Mouse (Mus musculus): ENCODE data around the gene Mllt11.

Gene Mllt11

DNA sequence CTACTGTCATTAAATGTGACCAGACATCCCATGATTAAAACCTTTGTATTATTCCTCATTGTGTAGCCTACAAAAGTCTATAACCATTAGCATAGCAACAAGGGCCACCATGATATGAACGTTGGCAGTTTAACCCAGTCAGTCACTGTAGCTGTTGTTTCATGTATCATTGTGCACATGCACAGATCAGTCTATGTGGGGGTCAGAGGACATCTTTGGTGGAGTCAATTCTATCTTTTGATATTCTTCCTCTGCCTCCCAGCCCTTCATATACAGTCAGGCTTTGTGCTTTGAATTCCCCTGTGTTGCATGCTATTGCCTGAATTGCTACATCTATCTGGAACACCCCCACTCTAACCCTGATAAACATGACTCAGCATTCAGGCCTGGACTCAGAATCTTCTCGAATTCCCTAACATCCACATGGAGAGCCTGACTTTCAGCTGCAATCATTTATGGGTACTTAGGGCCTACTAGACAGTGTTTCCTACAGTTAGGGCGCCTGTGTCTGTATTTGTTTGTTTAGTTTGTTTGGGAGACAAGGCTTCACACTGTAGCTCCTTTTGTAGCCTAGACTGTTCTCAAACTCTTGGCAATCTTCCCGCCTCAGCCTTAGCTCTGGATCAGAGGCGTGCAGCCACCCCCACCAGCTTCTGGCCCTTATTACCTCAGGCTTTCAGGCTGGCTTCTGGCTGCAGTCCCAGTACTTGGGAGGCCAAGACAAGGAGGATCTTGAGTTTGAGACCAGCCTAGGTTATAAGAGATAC is 14.7 kb upstream of the Mllt11 start:
- DNase-seq (ENCODE audit: low read depth, low spot score), result no peak

DNA sequence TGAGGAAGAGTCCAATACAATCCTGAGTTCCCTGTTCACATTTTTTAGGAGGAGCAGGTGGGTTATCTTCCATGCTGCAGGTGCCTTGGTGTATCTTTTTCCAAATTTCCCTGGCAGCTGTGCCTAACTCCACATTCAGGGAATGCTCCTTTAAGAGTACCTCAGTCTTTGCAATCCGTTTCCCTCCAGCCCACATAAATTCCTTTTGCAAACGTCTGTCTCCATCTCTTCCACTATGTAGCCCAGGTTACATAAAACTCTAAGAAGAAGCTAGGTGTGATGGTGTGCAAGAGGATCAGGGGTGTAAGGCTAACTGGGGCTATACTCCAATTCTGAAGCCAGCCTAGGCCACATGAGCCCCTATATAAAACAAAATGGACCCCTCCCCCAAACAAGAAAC is 11.1 kb upstream of the Mllt11 start:
- DNase-seq (ENCODE audit: low read depth, low spot score), result no peak

DNA sequence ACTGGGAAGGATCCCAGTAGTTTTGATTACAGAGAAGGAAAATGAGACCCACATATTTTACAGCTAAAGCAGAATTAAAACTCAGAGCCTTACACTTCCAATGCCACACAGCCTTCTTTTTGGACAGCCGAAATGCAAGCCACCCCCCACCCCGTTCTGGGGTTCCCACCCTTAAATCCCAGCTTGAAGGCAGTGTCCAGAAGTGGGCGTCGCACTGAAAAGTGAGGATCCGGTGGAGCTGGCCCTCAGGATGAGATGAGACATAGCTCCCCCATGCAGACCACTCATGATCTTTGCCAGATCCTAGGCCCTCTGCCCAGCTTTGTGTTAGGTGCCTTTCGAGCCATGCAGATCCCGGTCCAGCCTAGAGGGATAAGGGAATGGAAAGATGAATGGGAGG is 9.5 kb upstream of the Mllt11 start, which contains the start of gene Gm128:
Gene Gm128, minus strand, starts transcription at position 101 of the 400 bp plus-strand sequence.
- no peak for DNase-seq (ENCODE audit: low read depth, low spot score)

DNA sequence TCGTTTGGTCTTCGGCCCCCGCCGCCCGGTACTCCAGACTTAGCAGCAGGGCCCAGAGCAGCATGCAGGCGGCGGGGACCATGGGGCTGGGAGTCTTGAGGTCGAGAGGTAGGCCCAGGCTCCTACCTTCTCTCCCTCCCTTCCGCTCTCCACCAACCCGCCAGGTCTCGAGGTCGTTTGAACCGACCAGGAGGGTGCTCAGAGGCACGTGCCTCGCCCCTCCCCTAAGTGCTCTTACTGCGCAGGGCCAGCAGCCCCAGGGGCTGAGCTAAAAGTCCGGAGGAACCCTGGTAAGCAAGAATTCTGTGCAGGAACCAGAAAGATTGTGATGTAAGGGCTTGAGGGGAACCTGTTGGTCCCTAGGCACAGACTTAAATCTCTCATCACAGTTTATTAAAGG is 8.9 kb upstream of the Mllt11 start:
- no peak for DNase-seq (ENCODE audit: low read depth, low spot score)

DNA sequence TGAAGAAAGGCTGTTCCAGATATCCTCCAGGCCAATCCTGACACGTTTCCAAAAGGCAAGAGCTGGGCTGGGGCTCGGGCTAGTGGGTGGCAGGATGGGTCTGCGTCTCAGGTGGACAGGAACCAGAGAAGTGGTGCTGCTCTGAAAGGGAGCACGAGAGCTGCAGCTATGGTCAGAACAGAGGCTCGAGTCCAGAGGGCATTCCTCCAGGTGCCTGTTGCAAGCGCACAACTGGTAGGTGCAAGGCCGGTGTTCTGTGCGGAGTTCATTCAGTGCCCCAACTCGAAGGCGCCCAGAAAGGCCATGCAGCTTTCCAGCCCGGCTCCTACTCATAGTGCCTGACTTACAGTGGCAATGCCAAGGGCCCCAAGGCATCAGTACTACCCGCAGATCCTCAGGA is 8.0 kb upstream of the Mllt11 start:
- DNase-seq (ENCODE audit: low read depth, low spot score), result no peak

DNA sequence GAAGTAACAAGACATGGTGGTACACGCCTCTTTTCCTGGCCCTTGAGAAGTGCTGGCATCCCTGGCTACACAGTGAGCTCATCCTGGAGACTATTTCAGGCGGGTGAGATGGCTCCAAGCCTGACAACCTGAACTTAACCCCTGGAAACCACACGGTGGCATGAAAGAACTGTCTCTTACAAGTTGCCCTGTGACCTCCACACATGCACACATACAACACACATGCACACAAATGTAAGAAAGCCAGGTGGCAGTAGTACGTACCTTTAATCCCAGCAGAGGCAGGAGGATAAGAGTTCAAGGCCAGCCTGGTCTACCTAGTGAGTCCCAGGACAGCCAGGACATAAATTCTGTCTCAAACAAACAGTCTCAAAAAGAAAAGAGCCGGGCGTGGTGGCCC is 7.1 kb upstream of the Mllt11 start:
- no peak for DNase-seq (ENCODE audit: low read depth, low spot score)

DNA sequence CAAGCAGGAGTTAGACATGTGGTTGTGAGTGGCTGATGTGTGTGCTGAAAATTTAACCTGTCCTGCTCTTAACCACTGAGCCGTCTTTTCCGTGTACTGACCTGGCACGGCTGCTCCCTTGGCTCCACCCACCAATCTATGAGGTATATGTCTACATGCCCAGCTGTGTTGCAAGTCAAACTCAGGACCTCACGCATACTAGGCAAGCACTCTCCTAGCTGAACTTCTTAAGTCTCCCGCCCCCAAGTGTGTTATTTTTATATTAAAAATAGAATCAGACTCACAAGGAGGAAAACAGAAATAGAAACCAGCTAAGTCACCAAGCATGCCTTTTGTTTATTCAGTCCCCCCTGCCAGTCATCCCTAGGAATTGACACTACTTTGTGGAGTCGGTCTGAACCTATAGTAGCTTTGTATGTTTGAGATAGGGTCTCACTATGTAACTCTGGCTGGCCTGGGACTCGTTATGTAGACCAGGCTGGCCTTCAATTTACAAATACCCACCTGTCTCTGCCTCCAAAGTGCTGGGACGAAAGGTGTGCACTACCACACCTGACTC is 5.6 kb upstream of the Mllt11 start:
- DNase-seq (ENCODE audit: low read depth, low spot score), result no peak

DNA sequence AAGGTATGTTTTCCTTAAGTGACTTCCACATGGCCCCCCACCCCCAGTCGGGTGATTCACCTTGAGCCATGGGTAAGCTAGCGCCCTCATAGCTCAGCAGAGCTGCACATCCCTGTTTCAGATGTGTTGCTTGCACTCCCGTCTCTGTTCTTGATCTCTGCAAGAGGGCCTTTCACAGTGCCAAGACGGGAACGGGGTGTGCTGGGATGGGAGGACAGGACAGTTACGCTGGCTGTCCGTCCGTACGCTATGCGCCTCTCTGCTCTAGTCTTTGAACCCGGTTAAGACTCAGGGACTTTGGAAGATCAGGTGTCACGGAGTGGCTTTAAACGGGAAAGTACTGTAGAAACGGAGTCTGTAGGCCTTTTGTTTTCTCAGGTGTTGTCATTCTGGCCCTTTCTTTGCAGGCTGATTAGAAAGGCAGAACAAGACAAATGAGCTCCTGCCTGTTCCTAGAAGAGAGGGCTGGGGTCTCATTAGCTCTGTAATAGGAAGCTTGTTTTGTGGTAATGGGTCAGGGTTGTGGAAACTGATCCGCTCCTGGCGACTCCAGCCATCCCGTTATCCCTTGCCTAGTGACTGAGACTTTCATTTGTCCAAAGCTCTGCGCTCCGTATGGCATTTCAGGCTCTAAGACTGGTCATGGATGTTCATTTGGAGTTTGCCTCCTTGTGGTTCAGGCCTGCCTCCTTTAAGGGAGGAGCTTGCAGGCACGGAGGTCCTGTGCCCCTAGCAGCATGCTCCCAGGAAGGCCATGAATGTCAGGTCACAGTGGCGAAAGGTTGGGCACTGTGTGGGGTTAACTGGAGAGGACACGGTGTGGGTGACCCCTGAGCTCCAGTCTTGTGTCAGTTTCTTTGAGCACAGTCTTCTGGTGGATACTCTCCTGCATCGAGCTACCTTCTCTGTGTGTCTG is 3.7 kb upstream of the Mllt11 start:
- DNase-seq (ENCODE audit: low read depth, low spot score), result no peak

DNA sequence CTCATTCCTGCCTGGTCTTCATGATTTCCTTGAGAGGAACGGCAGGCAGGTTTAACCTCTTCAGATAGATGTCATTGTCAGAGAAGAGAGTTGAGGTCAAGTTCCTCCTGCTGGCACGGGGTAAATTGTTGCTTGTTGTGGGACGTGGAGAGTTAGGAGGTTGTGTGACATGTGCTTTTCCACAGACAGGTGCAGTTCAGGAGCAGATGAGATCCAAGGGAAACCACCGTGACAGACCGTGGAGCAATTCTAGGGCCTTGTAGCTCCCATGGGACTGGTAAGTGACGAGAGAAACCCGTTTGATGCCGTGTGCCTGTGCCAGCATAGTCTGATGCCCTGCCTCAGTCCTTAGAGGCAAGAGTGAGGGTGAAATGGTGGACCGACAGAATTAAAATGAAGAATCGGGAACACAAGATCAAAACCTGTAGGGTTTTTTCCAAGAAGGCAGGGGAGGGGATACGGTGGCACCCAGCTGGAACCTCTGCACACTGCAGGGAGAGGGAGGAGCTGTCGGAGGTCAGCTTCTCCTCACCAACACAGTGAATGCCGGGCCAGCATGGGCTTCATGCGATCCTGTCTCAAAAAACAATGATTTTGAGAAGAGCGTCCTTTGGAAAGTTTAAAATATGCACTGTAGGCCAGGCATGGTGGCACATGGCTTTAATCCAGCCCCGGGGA is 1.5 kb upstream of the Mllt11 start:
- DNase-seq (ENCODE audit: low read depth, low spot score), result no peak

DNA sequence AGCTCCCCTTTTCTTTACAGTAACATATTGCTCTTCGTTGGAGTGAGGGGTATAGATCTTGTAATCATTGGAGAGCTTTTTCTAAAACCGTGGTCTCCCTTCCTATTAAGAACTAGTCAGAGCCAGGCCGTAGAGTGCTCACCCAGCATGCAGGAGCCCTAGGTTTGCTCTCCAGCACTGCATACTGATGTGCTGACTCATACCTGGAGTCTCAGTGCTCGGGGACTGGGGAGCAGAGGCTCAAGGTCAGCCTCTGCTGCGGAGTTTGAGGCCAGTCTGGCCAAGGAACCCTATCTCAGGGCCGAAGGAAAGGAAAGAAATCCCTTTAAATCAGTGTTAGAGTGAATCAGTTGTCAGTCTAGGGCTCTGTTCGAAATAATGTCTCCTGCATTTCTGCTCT is 800 bp upstream of the Mllt11 start:
- no peak for DNase-seq (ENCODE audit: low read depth, low spot score)

DNA sequence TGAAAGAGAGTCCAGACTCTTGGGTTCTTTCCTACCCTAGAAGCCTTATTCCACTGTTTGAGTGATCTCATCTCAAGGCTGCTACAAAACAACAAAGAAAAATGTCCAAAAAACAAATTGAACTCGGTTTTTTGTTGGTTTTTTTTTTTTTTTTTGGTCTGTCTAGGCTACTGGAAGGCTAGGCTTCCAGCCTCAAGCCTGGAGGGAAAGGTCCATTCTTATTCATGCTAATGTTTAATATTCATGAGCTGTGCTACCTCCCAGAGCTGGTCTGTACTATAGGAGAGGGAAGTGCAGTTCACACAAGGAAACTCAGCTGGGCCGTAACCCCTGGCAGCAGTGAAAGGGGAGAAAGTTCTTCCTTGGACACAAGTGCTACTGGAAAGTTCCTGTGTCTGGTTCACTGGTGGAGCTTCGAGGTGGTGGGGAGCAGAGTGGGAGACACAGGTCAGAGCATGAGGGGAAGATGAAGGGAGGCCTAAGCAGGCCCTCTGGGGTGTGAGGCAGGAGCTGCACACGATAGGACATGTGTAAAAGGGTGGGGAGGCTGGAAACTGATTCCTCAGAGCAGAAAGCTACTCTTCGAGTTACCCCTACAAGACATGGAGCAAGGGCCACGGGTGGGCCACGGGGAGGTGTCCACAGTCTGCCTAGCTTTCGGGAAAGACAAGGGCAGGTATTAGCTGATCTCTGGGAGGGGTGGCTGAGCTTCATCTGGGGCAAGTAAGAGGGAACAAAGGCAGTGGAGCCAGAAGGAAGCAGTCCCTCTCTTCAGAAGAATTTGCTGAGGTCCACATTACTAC is 1.3 kb downstream of the Mllt11 start:
- peak; percentile 8 for DNase-seq (ENCODE audit: low read depth, low spot score)

DNA sequence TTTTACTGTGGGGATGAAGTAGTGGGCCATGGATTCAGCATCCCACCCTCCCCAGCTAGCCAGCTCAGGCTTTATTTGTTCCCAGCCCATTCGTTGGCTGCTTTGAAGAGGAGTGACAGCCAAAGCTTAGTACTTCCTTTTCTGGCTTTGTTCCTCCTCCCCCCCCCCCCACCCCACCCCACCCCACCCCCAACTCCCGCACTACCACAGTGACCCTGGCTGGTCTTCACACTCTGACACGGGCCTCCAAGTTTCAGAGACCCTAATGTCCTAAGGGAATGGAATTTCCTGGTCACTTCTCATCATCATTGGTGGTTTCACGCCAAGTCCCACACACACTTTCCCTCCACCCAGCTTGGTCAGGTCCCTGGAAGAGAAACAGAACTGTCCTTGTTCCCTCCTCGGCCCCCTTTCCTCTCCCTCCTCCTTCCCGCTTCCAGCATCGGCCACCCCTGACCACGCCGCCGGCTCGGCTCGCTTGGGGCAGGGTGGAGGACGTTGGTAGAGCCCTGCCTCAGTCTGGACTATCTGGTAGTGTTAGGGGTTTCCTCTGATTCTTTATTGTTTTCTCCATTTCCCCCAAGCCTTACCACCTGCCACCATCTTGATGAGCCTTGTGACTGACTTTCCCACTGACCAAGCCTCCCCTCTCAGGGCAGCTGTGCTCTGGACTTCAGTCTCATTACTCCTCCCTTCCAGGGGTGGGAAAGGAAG is 2.0 kb downstream of the Mllt11 start:
- DNase-seq (ENCODE audit: low read depth, low spot score), result peak; percentile 20

DNA sequence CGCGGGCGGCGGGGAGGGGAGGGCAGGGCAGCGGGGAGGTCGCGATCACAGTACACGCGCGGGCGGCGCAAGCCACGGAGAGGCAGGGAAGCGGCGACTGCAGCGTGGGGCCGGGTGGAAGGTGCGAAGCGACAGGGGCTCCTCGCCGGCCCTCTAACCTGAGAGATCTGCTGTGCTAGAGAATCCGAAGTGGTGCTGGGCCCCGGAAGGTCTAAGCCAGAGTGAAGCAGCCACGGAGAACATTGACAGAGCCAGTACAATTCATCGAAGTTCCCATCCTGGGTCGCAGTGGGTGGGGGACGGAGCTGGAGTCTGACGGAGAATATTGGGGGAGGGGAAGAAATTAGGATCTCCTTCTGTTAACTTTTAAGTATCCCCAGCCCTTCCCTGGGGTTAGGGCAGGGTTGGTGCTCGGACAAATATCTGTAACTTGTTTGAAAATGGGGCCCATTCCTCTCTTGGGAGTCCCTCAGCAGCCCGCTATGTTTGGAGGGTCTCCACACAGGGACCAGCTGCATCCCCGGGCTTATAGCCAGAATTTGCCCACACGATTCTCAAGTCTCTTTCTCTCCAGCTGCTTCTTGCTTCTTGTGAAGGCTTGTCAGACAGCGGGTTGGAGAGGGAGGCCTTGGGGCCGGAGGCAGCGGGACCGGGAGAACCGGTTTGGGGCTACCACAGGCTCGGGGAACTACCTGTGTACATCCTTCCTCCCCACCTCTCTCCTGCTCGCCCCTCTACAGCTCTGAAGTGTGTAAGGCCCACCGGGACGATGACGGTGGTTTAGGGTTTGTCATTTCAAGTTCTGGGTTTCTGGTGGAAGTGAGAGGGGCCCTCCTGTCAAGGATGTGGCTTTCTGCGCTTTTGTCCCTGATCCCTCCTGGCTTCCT is 2.8 kb downstream of the Mllt11 start:
- DNase-seq (ENCODE audit: low read depth, low spot score), result peak; percentile 37

DNA sequence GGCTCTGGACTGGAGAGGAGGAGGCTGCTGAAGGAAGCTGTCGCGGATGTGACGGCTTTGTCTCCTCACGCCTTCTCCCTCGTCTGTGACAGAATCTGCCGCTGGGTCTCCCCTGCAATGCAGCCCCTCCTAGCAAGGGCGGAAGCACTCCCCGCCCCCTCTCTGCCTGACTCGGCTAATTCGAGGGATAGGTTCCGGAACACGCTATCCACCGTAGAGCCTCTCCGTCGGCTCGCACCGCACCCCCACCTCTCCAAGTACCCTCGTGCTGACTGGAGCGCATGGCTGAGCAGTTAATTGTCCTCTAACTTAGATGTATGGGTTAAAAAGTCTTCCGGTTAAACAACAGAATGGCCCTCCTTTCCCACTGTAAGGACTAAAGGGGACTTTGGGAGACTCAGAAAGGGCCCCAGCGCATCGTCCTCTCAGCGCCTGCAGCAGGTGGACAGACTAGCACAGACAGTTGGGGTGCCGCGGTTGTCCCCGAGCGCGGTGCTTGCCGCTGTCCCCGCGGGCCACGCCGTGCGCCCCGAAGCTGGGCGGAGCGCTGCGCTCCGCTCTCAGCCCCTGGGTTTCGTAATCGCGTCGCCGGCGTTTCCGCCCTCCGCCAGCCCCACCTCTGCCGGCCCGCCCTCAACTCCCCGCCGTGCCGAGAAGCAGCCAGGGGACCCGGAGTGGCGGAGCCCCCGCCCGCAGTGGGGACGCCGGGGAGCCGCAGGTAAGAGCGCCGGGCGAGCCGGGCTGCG is 3.6 kb downstream of the Mllt11 start, which contains the start of gene Cdc42se1:
Gene Cdc42se1, plus strand, starts transcription at position 585 of the 746 bp plus-strand sequence.
- peak; percentile 91 for DNase-seq (ENCODE audit: low read depth, low spot score)

DNA sequence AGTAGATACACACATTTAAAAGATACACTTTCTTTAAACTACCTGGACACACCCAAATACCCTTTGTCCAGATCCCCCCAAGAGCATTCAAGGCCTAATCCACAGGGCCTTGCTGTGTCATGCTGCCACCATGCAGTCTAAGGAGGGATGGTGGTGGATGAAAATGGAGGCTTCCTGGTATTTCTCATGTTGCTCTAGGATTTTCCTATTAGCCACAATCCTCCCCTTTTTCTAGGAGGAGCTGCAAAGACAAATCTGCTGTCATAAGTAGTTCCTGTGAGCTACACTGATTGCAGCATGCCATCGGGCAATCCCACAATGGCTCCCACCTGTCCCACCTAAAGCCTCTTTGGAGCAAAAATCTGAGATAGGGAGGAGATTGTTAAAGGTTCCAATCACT is 4.8 kb downstream of the Mllt11 start:
- DNase-seq (ENCODE audit: low read depth, low spot score), result no peak

DNA sequence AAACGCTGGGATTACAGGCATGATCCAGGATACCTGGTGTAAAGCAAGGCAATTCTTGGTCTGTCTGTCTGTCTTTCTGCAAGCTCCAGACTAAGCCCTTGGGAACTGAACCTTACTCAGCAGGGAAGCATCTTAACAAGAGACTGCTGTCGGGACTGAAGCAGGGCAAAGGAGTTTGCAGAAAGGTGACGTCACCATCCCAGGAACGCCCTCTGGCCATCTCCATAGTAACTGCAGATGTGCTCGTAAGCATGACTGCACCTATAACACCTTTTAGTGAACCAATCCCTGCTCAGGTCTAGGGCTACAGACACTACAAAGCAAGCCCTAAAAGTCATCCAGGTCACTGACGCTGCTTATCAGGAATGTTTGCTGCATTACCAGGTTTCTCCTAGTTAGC is 7.7 kb downstream of the Mllt11 start:
- DNase-seq (ENCODE audit: low read depth, low spot score), result no peak

DNA sequence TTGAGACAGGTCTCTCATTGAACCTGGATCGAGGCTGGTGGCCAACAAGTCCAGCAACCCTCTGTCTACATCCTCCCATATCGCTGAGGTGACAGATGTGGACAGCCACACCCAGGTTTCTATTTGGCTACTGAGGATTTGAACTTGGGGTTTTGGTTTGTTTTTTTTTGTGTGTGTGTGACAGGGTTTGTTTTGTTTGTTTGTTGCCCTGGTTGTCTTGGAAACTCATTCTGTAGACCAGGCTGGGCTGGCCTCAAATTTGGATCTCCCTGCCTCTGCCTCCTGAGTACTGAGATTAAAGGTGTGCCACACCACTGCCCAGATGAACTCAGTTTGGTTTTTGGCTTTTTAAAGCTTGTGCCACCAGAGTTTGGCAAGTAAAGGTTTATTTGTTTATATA is 8.9 kb downstream of the Mllt11 start:
- no peak for DNase-seq (ENCODE audit: low read depth, low spot score)

DNA sequence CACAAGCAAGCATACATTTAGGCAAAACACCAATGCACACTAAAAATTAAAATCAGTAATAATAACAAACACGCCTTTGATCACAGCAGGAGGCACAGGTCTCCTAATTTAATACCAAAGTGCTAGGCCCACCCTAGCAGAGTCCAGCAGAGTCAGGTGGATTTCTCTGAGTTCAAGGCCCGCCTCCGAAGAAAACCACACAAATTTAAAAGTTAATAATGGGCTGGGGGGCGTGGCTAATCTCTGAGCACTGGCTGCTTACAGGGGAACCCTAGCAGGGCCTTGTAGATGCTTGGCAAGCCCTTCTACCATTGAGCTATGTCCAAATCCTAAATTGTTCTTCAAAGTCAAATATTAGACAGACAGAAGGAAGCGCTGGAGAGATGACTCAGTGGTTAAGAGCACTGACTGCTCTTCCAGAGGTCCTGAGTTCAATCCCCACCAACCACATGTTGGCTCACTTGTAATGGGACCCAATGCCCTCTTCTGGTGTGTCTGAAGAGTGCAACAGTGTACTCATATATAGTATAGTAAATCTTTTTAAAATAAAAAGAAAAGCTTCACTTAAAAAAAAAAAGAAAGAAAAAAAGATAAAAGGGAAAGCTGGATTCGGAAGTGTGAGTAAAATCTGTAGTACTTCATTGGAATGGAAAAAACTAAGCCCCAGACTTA is 13.4 kb downstream of the Mllt11 start:
- no peak for DNase-seq (ENCODE audit: low read depth, low spot score)
